Mouse (Mus musculus): ENCODE results near the gene Tbx6. TPM values are rescaled to one million over a fixed set of nuclear protein-coding genes. Genes with fewer than 3 reads are reported as not detected.

The Tbx6 gene
- polyA plus RNA-seq, 1 experiment from 2014 or later = 0.58 TPM

GRCm38 (mm10) chr7:126761529-126762067 lies 19.7 kb upstream of the Tbx6 start:
- H3K4me2 ChIP-seq (ENCODE audit: low read depth, low read length) = peak overlapping the region; percentile 93
- H3K4me1 ChIP-seq (ENCODE audit: control insufficient read depth, insufficient read depth, low read length) = peaks cover 30% of the 10 kb centered on the region
- H3K4me3 ChIP-seq (ENCODE audit: low read length) = peak overlapping the region; percentile 79; the same call in 1 of the 2 replicates
- peaks cover 16% of the 10 kb centered on the region for H3K36me3 ChIP-seq (ENCODE audit: control insufficient read depth, insufficient read depth)
- H3K9ac ChIP-seq (ENCODE audit: low read length) = peak overlapping the region; percentile 10; the same call in 1 of the 2 replicates
- H3K27me3 ChIP-seq (ENCODE audit: control insufficient read depth, insufficient read depth, low read length) = no peaks in the 10 kb centered on the region
- no peak for ATAC-seq (replicated peaks; ENCODE audit: extremely low read depth, insufficient read depth, low FRiP score)
- H3K27ac ChIP-seq (ENCODE audit: low read length) = peak overlapping the region; percentile 93
- H3K9me3 ChIP-seq (replicated peaks; ENCODE audit: control insufficient read depth, low read length) = no peaks in the 10 kb centered on the region
- 58% methylated on average over 6 of the region's 6 CpGs for WGBS

- Histone ChIP-seq H3K9me3 (replicated peaks; ENCODE audit: control insufficient read depth, low read length) (no peaks in the 10 kb centered on the region), H3K4me1 (ENCODE audit: control insufficient read depth, insufficient read depth, low read length) (peaks cover 30% of the 10 kb centered on the region), H3K36me3 (ENCODE audit: control insufficient read depth, insufficient read depth) (peaks cover 19% of the 10 kb centered on the region), H3K4me2 (ENCODE audit: low read depth, low read length) (peak overlapping the region; percentile 17; the same call in 1 of the 2 replicates), H3K4me3 (ENCODE audit: low read length) (no peak overlapping the region), H3K27ac (ENCODE audit: low read length) (peak overlapping the region; percentile 4; the same call in 1 of the 2 replicates), H3K9ac (ENCODE audit: low read length) (peak overlapping the region; percentile 11; the same call in 1 of the 2 replicates), H3K27me3 (ENCODE audit: control insufficient read depth, insufficient read depth, low read length) (no peaks in the 10 kb centered on the region)
- ATAC-seq (replicated peaks; ENCODE audit: extremely low read depth, insufficient read depth, low FRiP score) = no peak
- WGBS = 45% methylated on average over 17 of the region's 17 CpGs
Measured at GRCm38 (mm10) chr7:126762471-126763008, 18.7 kb upstream of the Tbx6 start.

DNA sequence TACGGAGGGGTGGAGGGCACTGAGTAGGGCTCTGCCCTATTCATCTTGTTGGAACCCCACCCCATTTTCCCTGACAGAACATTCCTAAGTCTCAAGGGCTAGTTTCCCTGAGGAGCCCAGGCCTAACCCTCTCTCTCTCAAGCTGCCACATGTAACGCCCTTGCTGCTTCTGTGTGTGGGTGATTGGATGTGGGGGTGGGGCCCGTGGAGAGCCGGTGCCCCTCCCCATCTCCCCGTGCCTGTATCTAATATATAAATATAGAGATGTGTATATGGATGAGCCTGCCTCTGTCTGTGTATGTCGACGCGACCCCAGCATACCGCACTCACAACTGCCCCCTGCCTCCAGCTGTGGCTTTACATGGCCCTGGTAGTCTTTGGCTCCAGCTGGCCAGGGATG lies 15.7 kb upstream of the Tbx6 start:
- no peak overlapping the region for H3K9ac ChIP-seq (ENCODE audit: low read length)
- no peak overlapping the region for H3K4me2 ChIP-seq (ENCODE audit: low read depth, low read length)
- ATAC-seq (replicated peaks; ENCODE audit: extremely low read depth, insufficient read depth, low FRiP score) = no peak
- peaks cover 23% of the 10 kb centered on the region for H3K4me1 ChIP-seq (ENCODE audit: control insufficient read depth, insufficient read depth, low read length)
- no peak overlapping the region for H3K27ac ChIP-seq (ENCODE audit: low read length)
- H3K9me3 ChIP-seq (replicated peaks; ENCODE audit: control insufficient read depth, low read length) = no peaks in the 10 kb centered on the region
- 86% methylated on average over 9 of the region's 9 CpGs for WGBS
- no peak overlapping the region for H3K4me3 ChIP-seq (ENCODE audit: low read length)
- peaks cover 24% of the 10 kb centered on the region for H3K36me3 ChIP-seq (ENCODE audit: control insufficient read depth, insufficient read depth)
- no peaks in the 10 kb centered on the region for H3K27me3 ChIP-seq (ENCODE audit: control insufficient read depth, insufficient read depth, low read length)

DNA sequence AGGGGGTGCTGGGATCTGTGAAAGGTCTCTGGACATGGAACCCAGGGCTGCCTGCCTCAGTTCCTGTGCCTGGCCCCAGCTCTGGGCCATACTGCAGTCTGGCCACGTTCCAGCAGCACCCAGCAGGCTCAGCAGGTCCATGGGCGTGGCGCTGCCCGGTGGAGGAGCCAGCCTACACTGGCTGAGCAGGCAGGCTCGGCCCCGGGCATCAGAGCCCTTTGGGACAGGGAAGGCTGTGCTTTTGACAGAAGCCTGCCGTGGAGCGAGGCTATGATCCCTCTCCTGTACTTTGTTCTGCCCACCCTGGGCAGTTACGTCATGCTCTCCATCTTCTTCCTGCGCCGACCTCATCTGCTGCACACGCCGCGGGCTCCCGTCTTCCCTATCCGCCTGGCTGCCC lies 15.1 kb upstream of the Tbx6 start, which contains the start of gene Gdpd3:
TSS of gene Gdpd3 (plus strand) at position 134 of the 400 bp plus-strand sequence.
- Histone ChIP-seq H3K4me1 (ENCODE audit: control insufficient read depth, insufficient read depth, low read length) (peaks cover 16% of the 10 kb centered on the region), H3K27me3 (ENCODE audit: control insufficient read depth, insufficient read depth, low read length) (no peaks in the 10 kb centered on the region), H3K36me3 (ENCODE audit: control insufficient read depth, insufficient read depth) (peaks cover 22% of the 10 kb centered on the region), H3K27ac (ENCODE audit: low read length) (no peak within 1 kb of the TSS), H3K4me2 (ENCODE audit: low read depth, low read length) (no peak within 1 kb of the TSS), H3K4me3 (ENCODE audit: low read length) (no peak within 1 kb of the TSS), H3K9ac (ENCODE audit: low read length) (no peak within 1 kb of the TSS), H3K9me3 (replicated peaks; ENCODE audit: control insufficient read depth, low read length) (no peaks in the 10 kb centered on the region)
- WGBS = 90% methylated on average over 16 of the region's 16 CpGs
- ATAC-seq (replicated peaks; ENCODE audit: extremely low read depth, insufficient read depth, low FRiP score) = no peak

DNA sequence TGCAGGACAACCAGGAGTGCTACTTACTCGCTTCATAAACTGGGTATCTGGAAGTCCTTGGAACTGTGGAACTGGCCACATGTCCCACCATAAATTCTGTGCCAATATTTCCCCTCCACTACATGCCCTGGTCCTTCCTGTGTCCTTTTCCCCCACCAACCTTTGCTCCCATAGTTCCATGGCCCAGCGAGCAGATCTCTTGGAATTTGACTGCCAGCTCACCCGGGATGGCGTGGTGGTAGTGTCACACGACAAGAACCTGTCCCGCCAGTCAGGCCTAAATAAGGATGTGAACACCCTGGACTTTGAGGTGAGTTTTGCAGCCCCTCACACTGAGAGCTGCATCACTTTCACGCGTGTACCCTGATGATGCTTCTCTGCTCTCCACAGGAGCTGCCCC lies 14.3 kb upstream of the Tbx6 start:
- no peak for ATAC-seq (replicated peaks; ENCODE audit: extremely low read depth, insufficient read depth, low FRiP score)
- 89% methylated on average over 8 of the region's 8 CpGs for WGBS
- Histone ChIP-seq H3K27ac (ENCODE audit: low read length) (no peak overlapping the region), H3K4me3 (ENCODE audit: low read length) (no peak overlapping the region), H3K4me1 (ENCODE audit: control insufficient read depth, insufficient read depth, low read length) (peaks cover 8% of the 10 kb centered on the region), H3K27me3 (ENCODE audit: control insufficient read depth, insufficient read depth, low read length) (no peaks in the 10 kb centered on the region), H3K9ac (ENCODE audit: low read length) (no peak overlapping the region), H3K4me2 (ENCODE audit: low read depth, low read length) (no peak overlapping the region), H3K36me3 (ENCODE audit: control insufficient read depth, insufficient read depth) (peaks cover 20% of the 10 kb centered on the region), H3K9me3 (replicated peaks; ENCODE audit: control insufficient read depth, low read length) (no peaks in the 10 kb centered on the region)

- H3K9me3 ChIP-seq (replicated peaks; ENCODE audit: control insufficient read depth, low read length) = no peaks in the 10 kb centered on the region
- 79% methylated on average over 12 of the region's 12 CpGs for WGBS
- H3K36me3 ChIP-seq (ENCODE audit: control insufficient read depth, insufficient read depth) = peaks cover 12% of the 10 kb centered on the region
- H3K4me2 ChIP-seq (ENCODE audit: low read depth, low read length) = no peak overlapping the region
- no peak overlapping the region for H3K4me3 ChIP-seq (ENCODE audit: low read length)
- no peak for ATAC-seq (replicated peaks; ENCODE audit: extremely low read depth, insufficient read depth, low FRiP score)
- H3K9ac ChIP-seq (ENCODE audit: low read length) = no peak overlapping the region
- no peak overlapping the region for H3K27ac ChIP-seq (ENCODE audit: low read length)
- H3K4me1 ChIP-seq (ENCODE audit: control insufficient read depth, insufficient read depth, low read length) = peaks cover 1% of the 10 kb centered on the region
- no peaks in the 10 kb centered on the region for H3K27me3 ChIP-seq (ENCODE audit: control insufficient read depth, insufficient read depth, low read length)
Measured at GRCm38 (mm10) chr7:126770784-126771183, 10.5 kb upstream of the Tbx6 start.

GRCm38 (mm10) chr7:126773351-126773750 lies 7.9 kb upstream of the Tbx6 start:
- H3K36me3 ChIP-seq (ENCODE audit: control insufficient read depth, insufficient read depth) = peaks cover 7% of the 10 kb centered on the region; the same call in 1 of the 2 replicates
- no peaks in the 10 kb centered on the region for H3K9me3 ChIP-seq (replicated peaks; ENCODE audit: control insufficient read depth, low read length)
- H3K27ac ChIP-seq (ENCODE audit: low read length) = no peak overlapping the region
- 78% methylated on average over 2 of the region's 2 CpGs for WGBS
- H3K4me1 ChIP-seq (ENCODE audit: control insufficient read depth, insufficient read depth, low read length) = peaks cover 21% of the 10 kb centered on the region
- ATAC-seq (replicated peaks; ENCODE audit: extremely low read depth, insufficient read depth, low FRiP score) = no peak
- no peaks in the 10 kb centered on the region for H3K27me3 ChIP-seq (ENCODE audit: control insufficient read depth, insufficient read depth, low read length)
- no peak overlapping the region for H3K9ac ChIP-seq (ENCODE audit: low read length)
- no peak overlapping the region for H3K4me3 ChIP-seq (ENCODE audit: low read length)
- no peak overlapping the region for H3K4me2 ChIP-seq (ENCODE audit: low read depth, low read length)

DNA sequence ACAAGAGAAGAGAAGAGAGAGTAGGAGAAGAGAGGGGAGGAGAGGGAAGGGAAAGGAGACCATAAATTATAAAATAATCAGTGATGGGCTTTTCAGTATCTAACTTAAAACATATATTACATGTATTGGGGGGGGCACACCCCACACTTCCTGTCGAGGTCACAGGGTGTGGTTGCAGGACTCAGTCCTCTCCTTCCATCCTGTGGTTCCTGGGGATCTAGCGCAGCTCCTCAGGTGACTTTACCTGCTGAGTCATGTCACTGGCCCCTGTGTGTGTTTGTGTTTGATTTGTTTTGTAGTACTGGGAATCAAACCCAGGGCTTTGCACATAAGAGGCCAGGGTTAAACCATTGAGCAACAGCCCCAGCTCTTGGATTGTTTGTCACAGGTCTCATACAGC lies 6.8 kb upstream of the Tbx6 start:
- H3K9me3 ChIP-seq (replicated peaks; ENCODE audit: control insufficient read depth, low read length) = no peaks in the 10 kb centered on the region
- no peak overlapping the region for H3K4me3 ChIP-seq (ENCODE audit: low read length)
- H3K27me3 ChIP-seq (ENCODE audit: control insufficient read depth, insufficient read depth, low read length) = no peaks in the 10 kb centered on the region
- peaks cover 21% of the 10 kb centered on the region for H3K4me1 ChIP-seq (ENCODE audit: control insufficient read depth, insufficient read depth, low read length)
- H3K27ac ChIP-seq (ENCODE audit: low read length) = no peak overlapping the region
- WGBS = 79% methylated on average over 2 of the region's 2 CpGs
- peaks cover 7% of the 10 kb centered on the region; the same call in 1 of the 2 replicates for H3K36me3 ChIP-seq (ENCODE audit: control insufficient read depth, insufficient read depth)
- no peak for ATAC-seq (replicated peaks; ENCODE audit: extremely low read depth, insufficient read depth, low FRiP score)
- no peak overlapping the region for H3K4me2 ChIP-seq (ENCODE audit: low read depth, low read length)
- H3K9ac ChIP-seq (ENCODE audit: low read length) = no peak overlapping the region

DNA sequence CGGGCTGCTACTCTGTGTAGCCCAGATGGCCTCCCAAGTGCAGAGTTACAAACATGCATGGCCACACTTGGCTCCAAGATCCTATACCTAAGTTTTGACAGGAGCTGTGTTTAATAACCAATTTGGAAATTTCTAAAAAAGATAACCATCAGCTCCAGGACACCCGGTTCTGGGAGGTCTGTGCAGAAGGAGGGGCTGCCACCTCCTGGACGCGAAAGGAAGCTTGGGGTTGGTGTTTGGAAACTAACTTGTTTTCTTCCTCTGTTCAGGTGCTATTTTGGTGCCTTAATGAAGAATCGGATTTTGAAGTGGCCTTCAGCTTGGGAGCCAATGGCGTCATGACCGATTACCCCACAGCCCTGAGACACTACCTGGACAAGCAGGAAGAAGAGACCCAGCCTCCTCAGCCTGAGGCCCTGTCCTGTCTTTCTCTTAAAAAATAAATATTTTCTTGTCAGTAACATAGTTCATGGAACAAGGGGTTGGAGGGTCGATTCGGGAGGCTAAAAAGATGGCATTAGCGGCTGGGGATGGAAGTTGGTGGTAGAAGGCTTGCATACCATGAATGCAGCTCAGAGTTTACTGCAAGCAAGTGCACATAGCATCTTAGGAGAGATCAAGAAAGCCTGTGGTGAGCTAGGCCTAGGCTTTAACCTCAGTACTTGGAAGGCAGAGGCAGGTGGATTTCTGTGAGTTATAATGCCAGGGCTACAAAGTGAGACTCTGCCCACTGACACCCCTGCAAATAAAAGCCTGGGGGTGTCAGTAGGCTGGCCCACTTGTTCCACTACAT lies 5.9 kb upstream of the Tbx6 start:
- Histone ChIP-seq H3K27ac (ENCODE audit: low read length) (no peak overlapping the region), H3K9ac (ENCODE audit: low read length) (no peak overlapping the region)
- no peak for ATAC-seq (replicated peaks; ENCODE audit: extremely low read depth, insufficient read depth, low FRiP score)

More for the DNA sequence above, 5.9 kb upstream of the Tbx6 start:
- Histone ChIP-seq H3K36me3 (ENCODE audit: control insufficient read depth, insufficient read depth) (0 out of 2 replicates have a peak, but pooled peaks cover 4% of the 10 kb centered on the region), H3K4me3 (ENCODE audit: low read length) (no peak overlapping the region), H3K4me2 (ENCODE audit: low read depth, low read length) (no peak overlapping the region), H3K4me1 (ENCODE audit: control insufficient read depth, insufficient read depth, low read length) (peaks cover 30% of the 10 kb centered on the region), H3K9me3 (replicated peaks; ENCODE audit: control insufficient read depth, low read length) (no peaks in the 10 kb centered on the region), H3K27me3 (ENCODE audit: control insufficient read depth, insufficient read depth, low read length) (no peaks in the 10 kb centered on the region)
- 73% methylated on average over 10 of the region's 10 CpGs for WGBS

Measured in heart, embryonic 16.5 days (tissue).